Mouse (Mus musculus): Measurements from ENCODE around the gene Zdhhc19. TPM values are rescaled to one million over a fixed set of nuclear protein-coding genes. Genes with fewer than 3 reads are reported as not detected.

The Zdhhc19 gene
- polyA plus RNA-seq, 1 experiment from 2014 or later, result not detected

GRCm38 (mm10) chr16:32509066-32509942, 13.2 kb downstream of the Zdhhc19 start:
- Histone ChIP-seq H3K4me1 (ENCODE audit: control insufficient read depth, insufficient read depth, low read length) (0 out of 2 replicates have a peak, but pooled peaks cover 5% of the 10 kb centered on the region), H3K27ac (ENCODE audit: low read depth, low read length) (no peak overlapping the region), H3K36me3 (ENCODE audit: control insufficient read depth, insufficient read depth, low read length) (no peaks in the 10 kb centered on the region), H3K9ac (replicated peaks; ENCODE audit: low read depth, low read length) (no peak overlapping the region), H3K9me3 (ENCODE audit: control insufficient read depth, low read length) (no peaks in the 10 kb centered on the region), H3K27me3 (ENCODE audit: control insufficient read depth, insufficient read depth, low read length) (no peaks in the 10 kb centered on the region), H3K4me2 (ENCODE audit: low read depth, low read length) (no peak overlapping the region), H3K4me3 (ENCODE audit: low read depth, low read length) (no peak overlapping the region)
- peak; percentile 23; the same call in 1 of the 2 replicates for ATAC-seq (ENCODE audit: low read depth)
- 52% methylated on average over 9 of the region's 9 CpGs for WGBS

GRCm38 (mm10) chr16:32510399-32511337, 14.6 kb downstream of the Zdhhc19 start:
- Histone ChIP-seq H3K4me2 (ENCODE audit: low read depth, low read length) (no peak overlapping the region), H3K27me3 (ENCODE audit: control insufficient read depth, insufficient read depth, low read length) (no peaks in the 10 kb centered on the region), H3K9ac (replicated peaks; ENCODE audit: low read depth, low read length) (no peak overlapping the region), H3K4me1 (ENCODE audit: control insufficient read depth, insufficient read depth, low read length) (peaks cover 7% of the 10 kb centered on the region; the same call in 1 of the 2 replicates), H3K36me3 (ENCODE audit: control insufficient read depth, insufficient read depth, low read length) (no peaks in the 10 kb centered on the region), H3K27ac (ENCODE audit: low read depth, low read length) (no peak overlapping the region), H3K4me3 (ENCODE audit: low read depth, low read length) (no peak overlapping the region), H3K9me3 (ENCODE audit: control insufficient read depth, low read length) (no peaks in the 10 kb centered on the region)
- ATAC-seq (ENCODE audit: low read depth), result no peak
- WGBS, result 55% methylated on average over 18 of the region's 18 CpGs

GRCm38 (mm10) chr16:32511338-32511734, 15.3 kb downstream of the Zdhhc19 start:
- ATAC-seq (ENCODE audit: low read depth), result no peak
- Histone ChIP-seq H3K9me3 (ENCODE audit: control insufficient read depth, low read length) (no peaks in the 10 kb centered on the region), H3K27ac (ENCODE audit: low read depth, low read length) (no peak overlapping the region), H3K4me1 (ENCODE audit: control insufficient read depth, insufficient read depth, low read length) (peaks cover 13% of the 10 kb centered on the region; the same call in 1 of the 2 replicates), H3K36me3 (ENCODE audit: control insufficient read depth, insufficient read depth, low read length) (no peaks in the 10 kb centered on the region), H3K9ac (replicated peaks; ENCODE audit: low read depth, low read length) (no peak overlapping the region), H3K4me3 (ENCODE audit: low read depth, low read length) (no peak overlapping the region), H3K4me2 (ENCODE audit: low read depth, low read length) (no peak overlapping the region), H3K27me3 (ENCODE audit: control insufficient read depth, insufficient read depth, low read length) (no peaks in the 10 kb centered on the region)
- WGBS, result 74% methylated on average over 3 of the region's 3 CpGs

GRCm38 (mm10) chr16:32511827-32512490, 15.9 kb downstream of the Zdhhc19 start:
- H3K27ac ChIP-seq (ENCODE audit: low read depth, low read length), result no peak overlapping the region
- H3K4me3 ChIP-seq (ENCODE audit: low read depth, low read length), result no peak overlapping the region
- H3K4me1 ChIP-seq (ENCODE audit: control insufficient read depth, insufficient read depth, low read length), result peaks cover 13% of the 10 kb centered on the region; the same call in 1 of the 2 replicates
- H3K27me3 ChIP-seq (ENCODE audit: control insufficient read depth, insufficient read depth, low read length), result no peaks in the 10 kb centered on the region
- H3K4me2 ChIP-seq (ENCODE audit: low read depth, low read length), result no peak overlapping the region
- H3K36me3 ChIP-seq (ENCODE audit: control insufficient read depth, insufficient read depth, low read length), result no peaks in the 10 kb centered on the region
- ATAC-seq (ENCODE audit: low read depth), result no peak
- no peak overlapping the region for H3K9ac ChIP-seq (replicated peaks; ENCODE audit: low read depth, low read length)
- 93% methylated on average over 8 of the region's 8 CpGs for WGBS
- no peaks in the 10 kb centered on the region for H3K9me3 ChIP-seq (ENCODE audit: control insufficient read depth, low read length)

- Histone ChIP-seq H3K27ac (ENCODE audit: low read depth, low read length) (no peak overlapping the region), H3K36me3 (ENCODE audit: control insufficient read depth, insufficient read depth, low read length) (no peaks in the 10 kb centered on the region), H3K4me3 (ENCODE audit: low read depth, low read length) (no peak overlapping the region), H3K9me3 (ENCODE audit: control insufficient read depth, low read length) (no peaks in the 10 kb centered on the region), H3K4me1 (ENCODE audit: control insufficient read depth, insufficient read depth, low read length) (peaks cover 13% of the 10 kb centered on the region; the same call in 1 of the 2 replicates), H3K9ac (replicated peaks; ENCODE audit: low read depth, low read length) (no peak overlapping the region), H3K4me2 (ENCODE audit: low read depth, low read length) (no peak overlapping the region), H3K27me3 (ENCODE audit: control insufficient read depth, insufficient read depth, low read length) (no peaks in the 10 kb centered on the region)
- 84% methylated on average over 3 of the region's 3 CpGs for WGBS
- no peak for ATAC-seq (ENCODE audit: low read depth)
These were observed 16.9 kb downstream of the Zdhhc19 start for GRCm38 (mm10) chr16:32512921-32513320.

- peaks cover 13% of the 10 kb centered on the region; the same call in 1 of the 2 replicates for H3K4me1 ChIP-seq (ENCODE audit: control insufficient read depth, insufficient read depth, low read length)
- no peaks in the 10 kb centered on the region for H3K27me3 ChIP-seq (ENCODE audit: control insufficient read depth, insufficient read depth, low read length)
- no peak overlapping the region for H3K27ac ChIP-seq (ENCODE audit: low read depth, low read length)
- no peaks in the 10 kb centered on the region for H3K9me3 ChIP-seq (ENCODE audit: control insufficient read depth, low read length)
- no peak overlapping the region for H3K4me3 ChIP-seq (ENCODE audit: low read depth, low read length)
- no peaks in the 10 kb centered on the region for H3K36me3 ChIP-seq (ENCODE audit: control insufficient read depth, insufficient read depth, low read length)
- H3K4me2 ChIP-seq (ENCODE audit: low read depth, low read length), result no peak overlapping the region
- 87% methylated on average over 6 of the region's 6 CpGs for WGBS
- no peak for ATAC-seq (ENCODE audit: low read depth)
- H3K9ac ChIP-seq (replicated peaks; ENCODE audit: low read depth, low read length), result no peak overlapping the region
These were observed 17.3 kb downstream of the Zdhhc19 start for GRCm38 (mm10) chr16:32513401-32513800.

GRCm38 (mm10) chr16:32513948-32514347, 17.9 kb downstream of the Zdhhc19 start:
- Histone ChIP-seq H3K9ac (replicated peaks; ENCODE audit: low read depth, low read length) (no peak overlapping the region), H3K4me1 (ENCODE audit: control insufficient read depth, insufficient read depth, low read length) (peaks cover 13% of the 10 kb centered on the region; the same call in 1 of the 2 replicates), H3K4me2 (ENCODE audit: low read depth, low read length) (no peak overlapping the region), H3K27me3 (ENCODE audit: control insufficient read depth, insufficient read depth, low read length) (no peaks in the 10 kb centered on the region), H3K4me3 (ENCODE audit: low read depth, low read length) (no peak overlapping the region), H3K9me3 (ENCODE audit: control insufficient read depth, low read length) (no peaks in the 10 kb centered on the region), H3K36me3 (ENCODE audit: control insufficient read depth, insufficient read depth, low read length) (no peaks in the 10 kb centered on the region), H3K27ac (ENCODE audit: low read depth, low read length) (no peak overlapping the region)
- ATAC-seq (ENCODE audit: low read depth), result no peak
- WGBS, result 95% methylated on average over 6 of the region's 6 CpGs

- Histone ChIP-seq H3K36me3 (ENCODE audit: control insufficient read depth, insufficient read depth, low read length) (no peaks in the 10 kb centered on the region), H3K4me3 (ENCODE audit: low read depth, low read length) (no peak overlapping the region), H3K27ac (ENCODE audit: low read depth, low read length) (peak overlapping the region; percentile 92), H3K27me3 (ENCODE audit: control insufficient read depth, insufficient read depth, low read length) (no peaks in the 10 kb centered on the region), H3K9ac (replicated peaks; ENCODE audit: low read depth, low read length) (peak overlapping the region; percentile 43), H3K9me3 (ENCODE audit: control insufficient read depth, low read length) (no peaks in the 10 kb centered on the region), H3K4me2 (ENCODE audit: low read depth, low read length) (peak overlapping the region; percentile 38), H3K4me1 (ENCODE audit: control insufficient read depth, insufficient read depth, low read length) (peaks cover 7% of the 10 kb centered on the region; the same call in 1 of the 2 replicates)
- ATAC-seq (ENCODE audit: low read depth), result peak; percentile 91
- 12% methylated on average over 21 of the region's 21 CpGs for WGBS
These were observed 20.2 kb downstream of the Zdhhc19 start for GRCm38 (mm10) chr16:32516006-32516962.

Measured in neural tube, embryonic 14.5 days (tissue).